Mouse (Mus musculus): ENCODE data around the gene Pcsk1n. TPM values are rescaled to one million over a fixed set of nuclear protein-coding genes. Genes with fewer than 3 reads are reported as not detected.

Gene Pcsk1n
- polyA plus RNA-seq, 1 experiment from 2014 or later: 0.18 TPM

DNA sequence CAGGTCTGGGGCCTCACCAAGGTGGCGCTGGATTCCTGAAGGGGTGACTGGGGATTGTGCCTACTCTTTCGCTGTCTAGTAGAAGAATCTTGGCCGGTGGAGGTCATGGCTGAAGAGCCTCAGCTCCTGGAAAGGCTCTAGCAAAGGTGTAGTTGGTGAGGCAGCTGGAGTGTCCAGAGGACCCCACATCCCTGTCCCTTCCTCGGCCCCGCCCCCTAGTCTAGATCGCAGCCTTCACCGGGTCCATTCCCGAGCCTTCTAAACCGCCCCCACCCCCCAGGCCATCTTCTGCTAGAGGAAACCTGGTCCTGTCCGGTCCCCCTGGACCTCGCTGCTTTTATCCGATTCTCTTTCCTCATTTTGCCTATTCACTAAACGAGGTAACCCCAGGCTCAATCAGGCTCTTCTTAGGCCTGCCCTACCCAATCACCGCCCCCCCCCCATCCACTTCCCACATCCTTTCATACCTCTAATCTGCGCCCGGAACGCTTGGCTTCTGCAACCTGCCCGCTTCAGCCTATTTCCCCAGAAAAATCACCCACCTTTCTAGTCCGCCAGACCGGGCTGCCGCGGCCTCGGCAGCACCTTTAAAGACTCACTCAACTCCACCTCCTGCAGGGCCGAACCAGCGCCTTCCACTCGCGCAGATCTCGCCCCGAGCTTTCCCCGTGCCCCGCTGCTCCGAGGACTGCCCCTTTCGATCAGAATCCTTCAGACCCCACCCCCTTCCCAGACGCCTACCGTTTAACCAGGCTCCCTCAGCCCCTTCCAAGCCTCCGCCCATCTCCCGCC is 27.7 kb downstream of the Pcsk1n start, which contains the start of gene Hdac6:
TSS of gene Hdac6 (minus strand) at position 782 of the 792 bp plus-strand sequence.
- Histone ChIP-seq H3K36me3 (peaks cover 2% of the 10 kb centered on the region; the same call in 1 of the 2 replicates), H3K27me3 (no peaks in the 10 kb centered on the region), H3K4me3 (replicated peaks) (peak within 1 kb of the TSS; percentile 64), H3K9ac (peak within 1 kb of the TSS; percentile 69), H3K9me3 (replicated peaks) (no peaks in the 10 kb centered on the region), H3K27ac (no peak within 1 kb of the TSS), H3K4me2 (peak within 1 kb of the TSS; percentile 76), H3K4me1 (replicated peaks) (peaks cover 10% of the 10 kb centered on the region)
- no peak for ATAC-seq (ENCODE audit: low read depth)
- no peak for DNase-seq
- 12% methylated on average over 37 of the region's 37 CpGs for WGBS (ENCODE audit: insufficient replicate concordance)

DNA sequence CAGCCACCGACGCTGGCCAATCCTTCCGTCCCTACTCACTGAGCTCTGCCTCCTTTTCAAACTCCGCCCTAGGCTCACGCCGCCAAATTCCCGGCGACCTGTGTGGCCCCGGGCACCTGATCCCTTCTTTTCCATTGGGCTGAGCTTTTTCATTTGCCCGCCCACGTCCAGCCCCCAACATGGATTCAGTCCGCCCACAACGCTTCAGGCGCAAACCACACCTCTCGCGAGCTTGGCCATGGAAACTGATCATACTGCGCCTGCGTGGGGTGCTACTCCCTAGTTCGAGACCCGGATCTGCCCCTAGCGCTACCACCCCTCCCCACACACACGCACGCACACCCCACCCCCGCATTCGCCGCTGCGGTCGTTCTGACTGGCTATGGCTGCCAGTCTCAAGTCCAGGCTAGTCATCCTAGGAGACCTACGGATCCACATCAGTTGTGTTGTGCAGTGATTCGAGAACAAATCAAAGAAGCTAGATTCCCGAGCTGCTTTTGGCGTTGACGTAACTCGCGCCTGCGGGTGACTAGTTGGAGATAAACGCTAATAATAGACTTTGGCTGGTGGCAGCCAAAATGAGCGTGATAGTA is 28.4 kb downstream of the Pcsk1n start:
- H3K9ac ChIP-seq: peak overlapping the region; percentile 69
- DNase-seq (peak; percentile 91), ATAC-seq (ENCODE audit: low read depth) (peak; percentile 98)
- H3K4me2 ChIP-seq: peak overlapping the region; percentile 76
- peak overlapping the region; percentile 64 for H3K4me3 ChIP-seq (replicated peaks)
- peaks cover 10% of the 10 kb centered on the region for H3K4me1 ChIP-seq (replicated peaks)
- no peak overlapping the region for H3K27ac ChIP-seq
- 8% methylated on average over 38 of the region's 38 CpGs for WGBS (ENCODE audit: insufficient replicate concordance)
- no peaks in the 10 kb centered on the region for H3K9me3 ChIP-seq (replicated peaks)
- H3K27me3 ChIP-seq: no peaks in the 10 kb centered on the region
- no peaks in the 10 kb centered on the region for H3K36me3 ChIP-seq

DNA sequence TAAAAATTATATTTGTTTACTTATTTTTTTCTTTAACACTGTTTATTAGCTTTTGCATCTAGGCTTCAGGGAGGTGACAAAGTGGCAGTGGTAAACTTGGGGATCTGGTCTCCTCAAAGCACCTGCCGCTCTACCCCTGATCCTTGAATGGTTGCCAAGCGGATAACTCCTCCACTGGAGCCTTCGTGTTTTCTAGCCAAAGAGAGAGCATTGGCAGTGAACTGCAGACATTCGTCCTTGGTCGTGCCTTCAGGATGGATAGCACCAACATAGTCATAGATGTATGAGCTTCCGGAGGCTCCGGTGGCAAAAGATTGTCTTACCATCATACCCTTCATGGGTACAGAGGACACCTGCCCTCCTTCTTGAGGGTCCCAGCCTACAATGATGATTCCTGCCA is 30.5 kb downstream of the Pcsk1n start:
- no peaks in the 10 kb centered on the region for H3K36me3 ChIP-seq
- peaks cover 10% of the 10 kb centered on the region for H3K4me1 ChIP-seq (replicated peaks)
- no peak for DNase-seq
- H3K4me2 ChIP-seq: no peak overlapping the region
- no peak for ATAC-seq (ENCODE audit: low read depth)
- H3K27me3 ChIP-seq: no peaks in the 10 kb centered on the region
- no peaks in the 10 kb centered on the region for H3K9me3 ChIP-seq (replicated peaks)
- H3K4me3 ChIP-seq (replicated peaks): no peak overlapping the region
- WGBS (ENCODE audit: insufficient replicate concordance): 78% methylated on average over 7 of the region's 7 CpGs
- H3K27ac ChIP-seq: no peak overlapping the region
- H3K9ac ChIP-seq: no peak overlapping the region

DNA sequence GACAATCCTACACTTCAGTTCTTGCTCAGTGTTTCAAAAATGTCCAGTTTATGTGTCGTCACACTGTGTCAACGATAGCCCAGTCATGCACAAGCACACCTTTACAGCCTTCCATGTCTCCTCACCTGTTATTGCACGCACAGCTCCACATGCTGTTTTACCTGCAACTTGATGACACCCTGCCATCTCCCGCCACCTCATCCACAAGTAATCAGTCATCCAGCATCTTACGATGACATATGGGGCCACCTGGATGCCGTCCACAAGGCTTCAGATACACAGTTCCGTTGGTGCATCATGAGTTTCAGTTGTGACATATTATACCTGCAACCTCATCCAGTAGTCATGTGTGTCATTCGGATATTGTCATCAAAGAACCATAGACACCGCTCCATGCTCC is 39.2 kb downstream of the Pcsk1n start:
- peaks cover 70% of the 10 kb centered on the region for H3K36me3 ChIP-seq
- ATAC-seq (ENCODE audit: low read depth): no peak
- no peak overlapping the region for H3K4me3 ChIP-seq (replicated peaks)
- no peak for DNase-seq
- 84% methylated on average over 9 of the region's 9 CpGs for WGBS (ENCODE audit: insufficient replicate concordance)
- no peak overlapping the region for H3K9ac ChIP-seq
- no peaks in the 10 kb centered on the region for H3K9me3 ChIP-seq (replicated peaks)
- peaks cover 14% of the 10 kb centered on the region for H3K4me1 ChIP-seq (replicated peaks)
- no peak overlapping the region for H3K4me2 ChIP-seq
- H3K27me3 ChIP-seq: no peaks in the 10 kb centered on the region
- H3K27ac ChIP-seq: no peak overlapping the region

DNA sequence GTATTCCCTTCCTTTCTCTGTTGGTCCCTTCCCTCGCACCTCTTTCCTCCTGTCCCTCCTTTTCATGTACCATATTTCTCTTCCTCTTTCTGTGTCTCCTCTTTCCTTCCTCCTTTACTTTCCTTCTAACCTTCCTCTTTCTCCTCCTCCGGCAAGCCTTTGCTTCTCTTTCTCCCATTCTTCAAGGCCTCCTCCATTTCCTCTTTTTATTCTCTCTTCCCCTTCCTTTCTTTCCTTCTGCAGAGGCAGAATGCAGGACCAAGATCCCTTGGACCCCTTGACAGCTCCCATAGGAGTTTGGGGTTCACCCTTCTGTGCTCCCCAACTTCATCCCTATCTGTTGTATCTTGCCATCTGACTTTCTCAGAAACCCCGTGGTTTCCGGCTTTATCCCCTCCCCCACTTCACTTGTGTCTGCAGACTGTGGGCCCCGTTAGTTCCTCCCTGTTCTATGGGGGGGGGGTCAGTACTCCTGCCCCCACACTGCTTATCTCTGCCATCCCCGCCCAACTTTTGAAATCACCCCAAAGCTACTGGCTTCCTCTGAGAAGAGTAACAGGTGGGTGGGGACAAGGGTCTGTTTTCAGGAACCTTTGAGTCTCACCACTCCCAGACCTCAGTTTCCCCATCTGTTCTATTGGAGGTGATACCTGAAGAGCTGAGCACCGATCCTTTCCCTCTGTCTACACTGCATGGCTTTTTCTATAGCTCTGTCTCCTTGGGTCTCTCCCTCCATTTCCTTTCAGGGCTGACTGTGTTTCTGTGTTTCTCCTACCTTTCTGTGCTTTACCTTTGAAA is 44.4 kb downstream of the Pcsk1n start:
- ATAC-seq (ENCODE audit: low read depth) (no peak), DNase-seq (peak; percentile 23)
- Histone ChIP-seq H3K27ac (peak overlapping the region; percentile 93), H3K4me2 (peak overlapping the region; percentile 71), H3K9me3 (replicated peaks) (no peaks in the 10 kb centered on the region), H3K27me3 (no peaks in the 10 kb centered on the region), H3K4me3 (replicated peaks) (peak overlapping the region; percentile 72), H3K36me3 (peaks cover 50% of the 10 kb centered on the region), H3K4me1 (replicated peaks) (peaks cover 28% of the 10 kb centered on the region), H3K9ac (peak overlapping the region; percentile 88)
- WGBS (ENCODE audit: insufficient replicate concordance): 21% methylated on average over 7 of the region's 7 CpGs

DNA sequence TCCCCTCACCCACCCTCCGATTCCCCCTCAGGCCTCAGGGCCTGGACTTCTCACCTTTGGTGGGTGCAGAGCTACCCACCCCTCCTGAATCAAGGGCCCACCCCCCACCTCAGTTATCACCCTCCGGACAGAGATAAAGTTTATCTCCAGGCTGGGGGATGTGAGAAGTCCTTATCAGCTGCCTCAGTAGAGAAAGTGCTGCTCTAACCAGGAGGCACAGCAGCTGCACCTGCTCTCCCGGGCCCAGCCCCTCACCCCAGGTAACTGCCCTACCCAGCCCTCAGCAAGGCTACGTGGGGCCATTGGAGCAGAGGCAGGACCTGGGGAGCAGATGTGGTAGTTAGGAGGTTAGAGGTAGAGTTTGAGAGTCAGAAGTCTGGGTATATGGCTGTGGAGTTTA is 46.5 kb downstream of the Pcsk1n start:
- Histone ChIP-seq H3K4me2 (peak overlapping the region; percentile 71), H3K27ac (peak overlapping the region; percentile 93), H3K4me3 (replicated peaks) (peak overlapping the region; percentile 72), H3K27me3 (no peaks in the 10 kb centered on the region), H3K4me1 (replicated peaks) (peaks cover 50% of the 10 kb centered on the region), H3K9me3 (replicated peaks) (no peaks in the 10 kb centered on the region), H3K9ac (peak overlapping the region; percentile 88), H3K36me3 (peaks cover 28% of the 10 kb centered on the region)
- ATAC-seq (ENCODE audit: low read depth): peak; percentile 27
- WGBS (ENCODE audit: insufficient replicate concordance): 20% methylated on average over 4 of the region's 4 CpGs
- DNase-seq: peak; percentile 25

DNA sequence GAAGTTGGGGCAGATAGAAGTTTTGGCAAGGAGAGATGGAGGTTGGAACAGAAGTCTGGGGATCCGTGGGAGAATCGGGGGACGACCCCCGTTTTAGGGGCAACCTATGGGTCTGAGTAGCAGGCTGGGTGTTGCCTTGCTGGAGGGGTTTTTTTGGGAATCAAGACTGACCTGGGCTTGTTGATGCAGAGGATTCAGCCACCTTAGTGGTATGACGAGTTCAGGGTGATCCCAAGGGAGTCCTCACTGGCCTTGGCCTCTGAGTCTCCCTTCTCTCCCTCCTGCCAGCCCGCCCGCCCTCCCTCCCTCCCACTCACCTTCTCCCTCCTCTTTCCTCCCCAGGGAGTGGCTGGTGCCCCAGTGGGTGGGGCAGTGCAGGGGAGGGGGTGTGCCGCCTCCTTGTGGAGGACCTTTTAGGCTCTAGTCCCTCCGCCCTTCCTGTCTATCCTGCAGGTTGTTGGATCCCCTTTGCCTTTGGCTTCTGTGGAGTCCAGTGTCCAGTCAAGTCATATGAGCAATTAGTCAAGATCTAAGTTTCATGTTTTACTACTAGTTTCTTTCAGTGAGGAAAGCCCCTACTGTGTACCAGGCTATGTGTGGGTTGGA is 48.1 kb downstream of the Pcsk1n start:
- peak overlapping the region; percentile 76 for H3K4me2 ChIP-seq
- WGBS (ENCODE audit: insufficient replicate concordance): 49% methylated on average over 7 of the region's 9 CpGs
- peak overlapping the region; percentile 88 for H3K9ac ChIP-seq
- no peaks in the 10 kb centered on the region for H3K27me3 ChIP-seq
- peak overlapping the region; percentile 93 for H3K27ac ChIP-seq
- DNase-seq: peak; percentile 77
- peaks cover 51% of the 10 kb centered on the region for H3K4me1 ChIP-seq (replicated peaks)
- peak; percentile 79 for ATAC-seq (ENCODE audit: low read depth)
- H3K4me3 ChIP-seq (replicated peaks): peak overlapping the region; percentile 72
- H3K36me3 ChIP-seq: peaks cover 13% of the 10 kb centered on the region
- no peaks in the 10 kb centered on the region for H3K9me3 ChIP-seq (replicated peaks)

DNA sequence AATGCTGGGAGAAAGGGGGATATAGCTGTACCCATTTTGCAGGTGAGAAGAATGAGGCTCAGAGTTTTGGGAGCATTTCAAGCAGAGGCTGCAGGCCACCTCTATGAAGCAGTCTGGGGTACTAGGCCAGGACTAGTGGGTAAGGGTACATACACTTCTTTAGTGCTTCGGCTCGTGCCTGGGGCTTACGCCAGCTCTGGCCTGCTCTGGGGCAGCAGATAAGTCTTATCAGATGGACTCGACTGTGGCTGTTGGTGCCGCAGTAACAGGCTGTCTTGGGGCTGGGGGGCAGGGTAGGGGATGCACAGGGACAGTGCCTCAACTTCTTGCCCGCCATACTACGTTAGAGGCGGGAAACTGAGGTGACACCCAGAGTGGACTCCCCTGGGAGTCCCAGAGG is 48.6 kb downstream of the Pcsk1n start:
- Histone ChIP-seq H3K9me3 (replicated peaks) (no peaks in the 10 kb centered on the region), H3K4me3 (replicated peaks) (peak overlapping the region; percentile 72), H3K27ac (peak overlapping the region; percentile 93), H3K4me2 (peak overlapping the region; percentile 76), H3K36me3 (0 out of 2 replicates have a peak, but pooled peaks cover 9% of the 10 kb centered on the region), H3K4me1 (replicated peaks) (peaks cover 55% of the 10 kb centered on the region), H3K9ac (peak overlapping the region; percentile 78), H3K27me3 (no peaks in the 10 kb centered on the region)
- DNase-seq (peak; percentile 71), ATAC-seq (ENCODE audit: low read depth) (peak; percentile 78)
- 26% methylated on average over 8 of the region's 8 CpGs for WGBS (ENCODE audit: insufficient replicate concordance)

DNA sequence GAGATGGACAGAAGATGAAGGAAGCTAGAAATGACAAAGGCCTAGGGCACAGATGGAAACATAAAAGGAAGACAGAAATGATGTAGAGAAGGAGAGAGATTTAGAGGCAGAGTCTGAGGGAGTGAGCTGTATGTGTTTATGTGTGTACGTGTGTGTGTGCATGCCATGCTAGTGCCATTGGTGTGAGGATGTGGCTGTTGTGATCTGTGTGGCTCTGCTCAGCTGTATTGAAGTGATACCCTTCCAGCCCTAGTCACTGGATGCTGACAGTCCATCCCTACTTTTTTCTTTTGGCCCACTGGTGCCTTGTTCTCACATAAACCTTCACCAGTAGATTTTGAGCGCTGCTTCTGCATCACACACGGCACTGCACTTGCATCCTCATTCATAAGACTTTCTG is 49.3 kb downstream of the Pcsk1n start:
- no peak for ATAC-seq (ENCODE audit: low read depth)
- H3K9ac ChIP-seq: peak overlapping the region; percentile 74
- peak overlapping the region; percentile 93 for H3K27ac ChIP-seq
- H3K4me3 ChIP-seq (replicated peaks): peak overlapping the region; percentile 48
- 0 out of 2 replicates have a peak, but pooled peaks cover 5% of the 10 kb centered on the region for H3K36me3 ChIP-seq
- DNase-seq: no peak
- peak overlapping the region; percentile 76 for H3K4me2 ChIP-seq
- WGBS (ENCODE audit: insufficient replicate concordance): 59% methylated on average over 3 of the region's 3 CpGs
- H3K27me3 ChIP-seq: no peaks in the 10 kb centered on the region
- H3K4me1 ChIP-seq (replicated peaks): peaks cover 52% of the 10 kb centered on the region
- no peaks in the 10 kb centered on the region for H3K9me3 ChIP-seq (replicated peaks)

DNA sequence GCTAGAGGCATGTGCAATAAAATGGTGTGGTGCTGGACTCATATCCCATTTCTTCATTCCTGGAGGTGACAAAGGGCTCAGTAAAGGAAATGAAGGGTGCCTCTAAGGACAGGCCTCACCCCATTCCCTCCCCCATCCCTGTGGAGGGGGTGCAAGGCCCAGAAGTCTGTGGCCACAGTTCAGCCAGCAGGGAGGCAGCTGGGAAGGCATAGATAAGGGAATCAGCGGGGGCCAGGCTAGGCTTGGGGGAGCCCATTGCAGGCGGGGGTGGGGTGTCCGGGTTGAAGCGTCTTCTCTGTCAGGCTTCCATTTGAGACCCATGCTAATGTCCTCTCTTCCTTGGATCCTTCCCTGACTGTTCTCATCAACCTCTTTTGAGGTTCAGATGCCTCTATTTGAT is 51.7 kb downstream of the Pcsk1n start:
- Histone ChIP-seq H3K9ac (peak overlapping the region; percentile 74), H3K27me3 (no peaks in the 10 kb centered on the region), H3K4me2 (peak overlapping the region; percentile 76), H3K4me3 (replicated peaks) (peak overlapping the region; percentile 16; the same call in 1 of the 2 replicates), H3K36me3 (no peaks in the 10 kb centered on the region), H3K27ac (peak overlapping the region; percentile 93), H3K9me3 (replicated peaks) (no peaks in the 10 kb centered on the region), H3K4me1 (replicated peaks) (peaks cover 47% of the 10 kb centered on the region)
- ATAC-seq (ENCODE audit: low read depth) (peak; percentile 87), DNase-seq (peak; percentile 83)
- WGBS (ENCODE audit: insufficient replicate concordance): 14% methylated on average over 4 of the region's 4 CpGs

All from liver, embryonic 13.5 days (tissue).